In genomic region chr17:87445917-87446766, GRCm38 (mm10) we compare ENCODE assay signal across 7 mouse cellular contexts. TPM values are rescaled to one million over a fixed set of nuclear protein-coding genes. Genes with fewer than 3 reads are reported as not detected.
DNase-seq lines count a peak whose midpoint lies in the region; ATAC-seq lines count a peak whose summit lies in the region.

No protein-coding gene starts in this region.

- peak overlapping the region; percentile 92 for H3K4me3 ChIP-seq in hindbrain, embryonic 16.5 days (ENCODE audit: low read length)
- H3K4me3 ChIP-seq in limb, embryonic 10.5 days, result peak overlapping the region; percentile 92
- H3K4me3 ChIP-seq in midbrain, embryonic 10.5 days, result peak overlapping the region; percentile 88

- H3K9me3 ChIP-seq in hindbrain, embryonic 16.5 days (ENCODE audit: control insufficient read depth, low read length), result no peaks in the 10 kb centered on the region
- no peaks in the 10 kb centered on the region for H3K9me3 ChIP-seq in limb, embryonic 10.5 days (replicated peaks)
- no peaks in the 10 kb centered on the region for H3K9me3 ChIP-seq in midbrain, embryonic 10.5 days (replicated peaks)

- H3K27me3 ChIP-seq in hindbrain, embryonic 16.5 days (replicated peaks; ENCODE audit: control insufficient read depth, insufficient read depth, low read length), result no peaks in the 10 kb centered on the region
- H3K27me3 ChIP-seq in limb, embryonic 10.5 days (ENCODE audit: low read depth, poor library complexity, severe bottlenecking), result 0 out of 2 replicates have a peak, but pooled peaks cover 3% of the 10 kb centered on the region
- no peaks in the 10 kb centered on the region for H3K27me3 ChIP-seq in midbrain, embryonic 10.5 days (ENCODE audit: low read depth, poor library complexity, severe bottlenecking)

- ATAC-seq in hindbrain, embryonic 16.5 days, result peak; percentile 66

- H3K27ac ChIP-seq in hindbrain, embryonic 16.5 days (ENCODE audit: low read depth, low read length), result peak overlapping the region; percentile 99
- peak overlapping the region; percentile 100 for H3K27ac ChIP-seq in limb, embryonic 10.5 days
- peak overlapping the region; percentile 100 for H3K27ac ChIP-seq in midbrain, embryonic 10.5 days (replicated peaks)

- H3K4me1 ChIP-seq in hindbrain, embryonic 16.5 days (ENCODE audit: control insufficient read depth, insufficient read depth, low read depth, low read length), result peaks cover 36% of the 10 kb centered on the region
- peaks cover 46% of the 10 kb centered on the region for H3K4me1 ChIP-seq in limb, embryonic 10.5 days
- peaks cover 45% of the 10 kb centered on the region for H3K4me1 ChIP-seq in midbrain, embryonic 10.5 days

- no peaks in the 10 kb centered on the region; the same call in 1 of the 2 replicates for H3K36me3 ChIP-seq in hindbrain, embryonic 16.5 days (ENCODE audit: control insufficient read depth, insufficient read depth, low read length)
- peaks cover 32% of the 10 kb centered on the region for H3K36me3 ChIP-seq in limb, embryonic 10.5 days
- peaks cover 32% of the 10 kb centered on the region for H3K36me3 ChIP-seq in midbrain, embryonic 10.5 days

- peak; percentile 49 for DNase-seq in WW6 (ENCODE audit: low read depth, low spot score)
- peak; percentile 89 to 93 for DNase-seq in cerebellum, postnatal 10 days
- DNase-seq in frontal cortex, postnatal 36 days (ENCODE audit: low spot score in 2 of 2), result peak; percentile 50
- peak; percentile 83 for DNase-seq in limb, embryonic 10.5 days (ENCODE audit: low spot score)
- DNase-seq in midbrain, embryonic 10.5 days (ENCODE audit: low spot score), result peak; percentile 77
- peak; percentile 48 for DNase-seq in spleen, adult 12 weeks (ENCODE audit: low spot score)

- peak overlapping the region; percentile 99 for H3K9ac ChIP-seq in hindbrain, embryonic 16.5 days (ENCODE audit: low read depth, low read length)

- under 1% methylated on average over 48 of the region's 86 CpGs for WGBS in hindbrain, embryonic 16.5 days
- WGBS in limb, embryonic 10.5 days, result 1% methylated on average over 77 of the region's 86 CpGs
- WGBS in midbrain, embryonic 10.5 days, result 1% methylated on average over 85 of the region's 86 CpGs

- H3K4me2 ChIP-seq in hindbrain, embryonic 16.5 days (ENCODE audit: low read length), result peak overlapping the region; percentile 70

RNA-seq across cellular contexts. Expression of gene Calm2, which starts 0.6 kb away (rescaled TPM):
- polyA plus RNA-seq in hindbrain, embryonic 16.5 days (2015; fragmentation: Nextera tagmentation; extraction: Ambion mirVana), result 2,782 and 3,155 TPM in 2 replicates
- 1,008 and 1,019 TPM in 2 replicates for polyA plus RNA-seq in limb, embryonic 10.5 days (2016; fragmentation: Nextera tagmentation; extraction: Ambion mirVana)
- polyA plus RNA-seq in midbrain, embryonic 10.5 days (2016; fragmentation: Nextera tagmentation; extraction: Ambion mirVana), result 1,154 and 1,167 TPM in 2 replicates

RNA-seq across cellular contexts. Expression of gene Stpg4, which starts 18.6 kb away (rescaled TPM):
- 0.19 TPM in 1 of 2 replicates, not detected in the other for polyA plus RNA-seq in hindbrain, embryonic 16.5 days (2015; fragmentation: Nextera tagmentation; extraction: Ambion mirVana)
- polyA plus RNA-seq in limb, embryonic 10.5 days (2016; fragmentation: Nextera tagmentation; extraction: Ambion mirVana), result not detected in 2 replicates
- not detected in 2 replicates for polyA plus RNA-seq in midbrain, embryonic 10.5 days (2016; fragmentation: Nextera tagmentation; extraction: Ambion mirVana)

Comparison
In these comparisons a context has a peak if more than half of its experiments do, and no peak if none do; other contexts are left out.
1. Peak in every context shown above with its lines: DNase-seq, ATAC-seq, H3K4me3 ChIP-seq and H3K27ac ChIP-seq.